Mouse (Mus musculus) heart, postnatal 0 days (tissue): ENCODE measurements around the gene Pnpla5.
"Not testable (repeated sequence)": the region's sequence is repeated elsewhere in the genome, so short reads cannot be mapped to it uniquely, and the experiment has no call there.

Source experiments
- CTCF ChIP-seq: IDR thresholded peaks from 2 replicates; pipeline ENCODE4 v1.5.1; 2016; ENCODE audit warnings: antibody characterized with exemption, control low read depth, low read depth
- EP300 ChIP-seq: IDR thresholded peaks from 2 replicates; pipeline ENCODE4 v1.6.1; 2016; ENCODE audit warnings: antibody characterized with exemption, low read depth

DNA sequence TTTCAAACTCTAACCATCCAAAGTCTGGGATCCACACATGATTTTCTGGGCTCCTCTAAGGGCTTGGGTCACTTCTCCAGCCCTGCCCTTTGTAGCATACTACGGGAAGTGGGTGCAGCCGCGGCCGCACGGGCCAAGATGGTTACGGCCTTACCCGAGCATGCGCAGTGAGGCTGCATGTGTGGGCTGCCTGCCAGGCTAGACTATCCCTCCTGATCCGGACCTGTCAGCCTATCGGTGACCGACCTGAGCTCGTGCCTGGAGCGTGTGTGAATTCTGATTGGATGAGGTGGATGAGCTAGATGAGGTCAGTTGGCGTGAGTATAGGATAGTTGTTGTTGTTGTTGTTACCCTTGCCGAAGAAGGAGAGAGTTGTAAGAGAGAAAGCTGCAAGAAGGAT lies 25.4 kb downstream of the Pnpla5 start:
- TF ChIP-seq CTCF, EP300: not testable (repeated sequence)
